Mouse (Mus musculus) embryonic fibroblast, embryonic 13.5 days (primary cell): ENCODE results near the gene Mgat4a.

Source experiments
- CTCF ChIP-seq: IDR thresholded peaks from 2 replicates; pipeline ENCODE4 v1.5.1; 2011; ENCODE audit warnings: mild to moderate bottlenecking, control low read depth, low read length, moderate library complexity, borderline replicate concordance; ENCODE audit not compliant: insufficient read depth
- POLR2A ChIP-seq: IDR thresholded peaks from 2 replicates; pipeline ENCODE4 v1.6.1; 2011; ENCODE audit warnings: low read depth, mild to moderate bottlenecking, control low read depth, low read length, moderate library complexity

DNA sequence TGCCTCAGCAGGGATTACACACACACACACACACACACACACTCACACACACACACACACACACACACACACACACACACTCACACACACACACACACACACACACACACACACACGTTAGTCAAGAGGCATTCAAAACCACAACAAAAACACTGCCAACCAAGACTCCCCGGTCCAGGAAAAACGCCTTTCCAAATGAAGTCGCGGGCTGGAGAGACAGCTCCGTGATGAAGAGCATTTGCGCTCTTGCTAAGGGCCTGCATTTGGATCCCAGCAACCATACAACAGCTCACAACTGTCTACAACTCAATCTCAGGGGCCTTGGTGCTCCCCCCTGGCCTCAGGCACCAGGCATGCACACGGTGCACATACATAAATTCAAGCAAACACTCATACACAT is 10.8 kb downstream of the Mgat4a start:
- TF ChIP-seq POLR2A (no peak), CTCF (no peak)
